18 mouse cellular contexts compared by ENCODE assay signal in genomic region chr9:32673923-32674322, GRCm38 (mm10). TPM values are rescaled to one million over a fixed set of nuclear protein-coding genes. Genes with fewer than 3 reads are reported as not detected.
DNase-seq lines count a peak whose midpoint lies in the region; ATAC-seq and TF ChIP-seq lines count a peak whose summit lies in the region.
"Had no signal": no experiment of that assay in that cellular context is flagged by ENCODE, and none has a peak within 500 bp of the region (broad histone marks: within the 10 kb centered on the region; RNA-seq: fewer than 3 reads in every experiment).

No protein-coding gene starts in this region.

- no peak overlapping the region for H3K9ac ChIP-seq in lung, postnatal 0 days (replicated peaks; ENCODE audit: low read depth)
- H3K9ac ChIP-seq in kidney, postnatal 0 days (ENCODE audit: low read depth, low read length), result no peak overlapping the region
- H3K9ac ChIP-seq: forebrain, embryonic 15.5 days had no signal

- H3K4me3 ChIP-seq in lung, postnatal 0 days (ENCODE audit: low read depth, low read length), result no peak overlapping the region
- H3K4me3 ChIP-seq in kidney, postnatal 0 days (replicated peaks; ENCODE audit: low read depth, low read length), result no peak overlapping the region
- H3K4me3 ChIP-seq: embryonic facial prominence, embryonic 10.5 days; erythroblast, embryonic 14.5 days; forebrain, embryonic 15.5 days; layer of hippocampus, adult 2 months had no signal

- H3K9me3 ChIP-seq in lung, postnatal 0 days (ENCODE audit: low read length), result no peaks in the 10 kb centered on the region
- H3K9me3 ChIP-seq in kidney, postnatal 0 days (replicated peaks; ENCODE audit: low read length), result no peaks in the 10 kb centered on the region
- H3K9me3 ChIP-seq: embryonic facial prominence, embryonic 10.5 days; forebrain, embryonic 15.5 days had no signal

- no peaks in the 10 kb centered on the region for H3K36me3 ChIP-seq in lung, postnatal 0 days (ENCODE audit: insufficient read depth, low read length)
- H3K36me3 ChIP-seq in kidney, postnatal 0 days (ENCODE audit: insufficient read depth, low read length), result no peaks in the 10 kb centered on the region
- H3K36me3 ChIP-seq: embryonic facial prominence, embryonic 10.5 days; forebrain, embryonic 15.5 days had no signal

- no peak overlapping the region for H3K4me2 ChIP-seq in lung, postnatal 0 days (replicated peaks; ENCODE audit: low read depth, low read length)
- no peak overlapping the region for H3K4me2 ChIP-seq in kidney, postnatal 0 days (ENCODE audit: low read length)
- H3K4me2 ChIP-seq: forebrain, embryonic 15.5 days had no signal

- TF ChIP-seq EP300 in lung, postnatal 0 days (IDR thresholded peaks at IDR 0.05), result peak; percentile 92

- DNase-seq in heart, adult 9 months (ENCODE audit: low spot score in 2 of 2), result peak; percentile 46 to 70
- no peak for DNase-seq in heart, adult 8-10 months (ENCODE audit: low spot score)
- DNase-seq in lung, postnatal 0 days (ENCODE audit: low spot score), result peak; percentile 64
- no peak for DNase-seq in lung, postnatal 4 days
- DNase-seq in kidney, postnatal 0 days (ENCODE audit: low spot score), result peak; percentile 66
- DNase-seq in left cerebral cortex, postnatal 4 days, result no peak
- no peak for DNase-seq in right cerebral cortex, postnatal 25 days
- DNase-seq: cerebellum, postnatal 10 days; midbrain, embryonic 14.5 days; right cerebral cortex, adult 18-20 months; thymus, postnatal 36 days had no signal

- intact Hi-C loops in left cerebral cortex, postnatal 4 days (cut with DNase I), result loop anchor here (10.0 kb wide), 1 partner anchor 401 kb away; no protein-coding TSS in a partner anchor

- no peak for ATAC-seq in lung, postnatal 0 days
- ATAC-seq in kidney, postnatal 0 days (replicated peaks; ENCODE audit: low FRiP score, low read depth), result no peak
- ATAC-seq: forebrain, embryonic 15.5 days; hindbrain, embryonic 16.5 days had no signal

- H3K4me1 ChIP-seq in lung, postnatal 0 days (ENCODE audit: insufficient read depth, low read depth, low read length), result peaks cover 25% of the 10 kb centered on the region
- peaks cover 32% of the 10 kb centered on the region for H3K4me1 ChIP-seq in kidney, postnatal 0 days (replicated peaks; ENCODE audit: insufficient read depth, low read length)

- no peaks in the 10 kb centered on the region for H3K27me3 ChIP-seq in lung, postnatal 0 days (replicated peaks; ENCODE audit: insufficient read depth, low read length)
- no peaks in the 10 kb centered on the region for H3K27me3 ChIP-seq in kidney, postnatal 0 days (ENCODE audit: insufficient read depth, low read length)

- 54% methylated on average over 3 of the region's 3 CpGs for WGBS in lung, postnatal 0 days
- 63% methylated on average over 3 of the region's 3 CpGs for WGBS in kidney, postnatal 0 days

- peak overlapping the region; percentile 52; the same call in 1 of the 2 replicates for H3K27ac ChIP-seq in lung, postnatal 0 days (ENCODE audit: low read length)
- peak overlapping the region; percentile 40 for H3K27ac ChIP-seq in kidney, postnatal 0 days
- H3K27ac ChIP-seq: embryonic facial prominence, embryonic 10.5 days; forebrain, embryonic 15.5 days; layer of hippocampus, adult 2 months; macrophage; stomach, postnatal 0 days had no signal

- TF ChIP-seq CTCF in lung, postnatal 0 days (IDR thresholded peaks at IDR 0.05), result no peak
- TF ChIP-seq CTCF in kidney, postnatal 0 days (IDR thresholded peaks at IDR 0.05; ENCODE audit: low read depth), result no peak

RNA-seq across cellular contexts. Expression of gene Ets1, which starts 37.9 kb away (rescaled TPM):
- total RNA-seq in heart, adult 8-10 months (2022), result 10 to 100 TPM; 38.1 to 53.7 (median 46.6) TPM
- 78.2 and 113 TPM in 2 replicates for polyA plus RNA-seq in lung, postnatal 0 days (2015; fragmentation: Nextera tagmentation; extraction: Ambion mirVana)
- polyA plus RNA-seq in kidney, postnatal 0 days (2015; fragmentation: Nextera tagmentation; extraction: Ambion mirVana), result 48.1 and 50.2 TPM in 2 replicates
- 10 to 100 TPM; 26.5 to 27.2 TPM for total RNA-seq in left cerebral cortex, postnatal 4 days (2021)

Comparison
In these comparisons a context has a peak if more than half of its experiments do, and no peak if none do; other contexts are left out.
1. DNase-seq: peak in heart, adult 9 months (2 of 2), lung, postnatal 0 days (single experiment) and kidney, postnatal 0 days (single experiment); none in heart, adult 8-10 months (single experiment), lung, postnatal 4 days (0 of 2), left cerebral cortex, postnatal 4 days (single experiment) and right cerebral cortex, postnatal 25 days (single experiment).